Mouse (Mus musculus) forebrain, postnatal 0 days (tissue): ENCODE measurements around the gene Jak3. TPM values are rescaled to one million over a fixed set of nuclear protein-coding genes. Genes with fewer than 3 reads are reported as not detected.
"Not testable (repeated sequence)": the region's sequence is repeated elsewhere in the genome, so short reads cannot be mapped to it uniquely, and the experiment has no call there.

ENCODE experiments used
- ATAC-seq: fragments of 200-750 bp; cut with Nextera tagmentation; 2 replicates; pipeline ENCODE4 v1.8.0; 2017; ENCODE audit warnings: mild to moderate bottlenecking, moderate library complexity
- DNase-seq: peaks from one replicate; pipeline ENCODE4 v3.0.0-alpha.2; 2015
- H3K27ac ChIP-seq: fragments of 300-500 bp; sonication (generic); 2 replicates; pipeline ENCODE4 v1.5.1; 2014; ENCODE audit warnings: low read depth, mild to moderate bottlenecking, antibody characterized with exemption, low read length, moderate library complexity, mixed read lengths
- H3K27me3 ChIP-seq: fragments of 300-500 bp; sonication (generic); 2 replicates; pipeline ENCODE4 v1.6.1; 2014; ENCODE audit warnings: mild to moderate bottlenecking, low read length, mixed read lengths; ENCODE audit not compliant: insufficient read depth
- H3K36me3 ChIP-seq: fragments of 300-500 bp; sonication (generic); 2 replicates; pipeline ENCODE4 v1.6.1; 2014; ENCODE audit warnings: mild to moderate bottlenecking, moderate library complexity; ENCODE audit not compliant: insufficient read depth
- H3K4me1 ChIP-seq: fragments of 300-500 bp; sonication (generic); 2 replicates; pipeline ENCODE4 v1.6.1; 2014; ENCODE audit warnings: antibody characterized with exemption; ENCODE audit not compliant: insufficient read depth
- H3K4me2 ChIP-seq: fragments of 300-500 bp; sonication (generic); 2 replicates; pipeline ENCODE4 v1.6.1; 2014; ENCODE audit warnings: low read depth, mild to moderate bottlenecking, moderate library complexity
- H3K4me3 ChIP-seq: fragments of 300-500 bp; sonication (generic); 2 replicates; pipeline ENCODE4 v1.5.1; 2014; ENCODE audit warnings: low read depth, low read length, mixed read lengths
- H3K9ac ChIP-seq: fragments of 300-500 bp; sonication (generic); 2 replicates; pipeline ENCODE4 v1.6.1; 2014; ENCODE audit warnings: mild to moderate bottlenecking
- H3K9me3 ChIP-seq: fragments of 300-500 bp; sonication (generic); 2 replicates; pipeline ENCODE4 v1.6.1; 2016; ENCODE audit warnings: low read length
- CTCF ChIP-seq: sonication (generic); IDR thresholded peaks from 2 replicates; pipeline ENCODE4 v1.5.1; 2016; ENCODE audit warnings: antibody characterized with exemption, control low read depth, low read depth
- WGBS: fragments of 180-500 bp; shearing (Covaris S2); extraction: QIAGEN DNeasy Blood & Tissue Kit; methylation state at CpG from one replicate; pipeline ENCODE4 v1.1.7; 2014; 5-methylcytosine and 5-hydroxymethylcytosine counted together
- microRNA-seq, 2 experiments: library from miRNA; unstranded; fragments of <30 nt; microRNA quantifications; one replicate each; pipeline ENCODE4; 2016
- polyA plus RNA-seq: library from polyadenylated mRNA; unstranded; fragments of >200 nt; fragmentation: Nextera tagmentation; extraction: Ambion mirVana; gene quantifications from 2 replicates; pipeline ENCODE4 v1.2.1, GENCODE M21; 2015
- total RNA-seq: library from RNA; depleted of rRNA; stranded (reverse); fragments of >200 nt; gene quantifications from 2 replicates; pipeline ENCODE4 v1.2.3, GENCODE M21; 2014; rRNA removed

The Jak3 gene
- total and polyA plus RNA-seq, 2 experiments from 2014 or later = 4.4 to 7.3 TPM

- H3K9me3 ChIP-seq = no peaks in the 10 kb centered on the region
- no peak for DNase-seq
- H3K9ac ChIP-seq = no peak overlapping the region
- TF ChIP-seq CTCF = peak; percentile 55
- no peaks in the 10 kb centered on the region for H3K4me1 ChIP-seq
- no peaks in the 10 kb centered on the region for H3K36me3 ChIP-seq
- no peak overlapping the region for H3K4me2 ChIP-seq
- WGBS = 56% methylated on average over 3 of the region's 3 CpGs
- ATAC-seq = no peak
- H3K27ac ChIP-seq = no peak overlapping the region
- H3K27me3 ChIP-seq = no peaks in the 10 kb centered on the region
- H3K4me3 ChIP-seq = no peak overlapping the region
Observed at GRCm38 (mm10) chr8:71731652-71732230, 55.6 kb downstream of the Jak3 start.

GRCm38 (mm10) chr8:71738316-71738715 lies 62.2 kb downstream of the Jak3 start:
- H3K36me3 ChIP-seq, H3K4me2 ChIP-seq, H3K4me3 ChIP-seq, H3K9ac ChIP-seq, H3K4me1 ChIP-seq, H3K9me3 ChIP-seq, DNase-seq, H3K27me3 ChIP-seq, ATAC-seq, H3K27ac ChIP-seq: not testable (repeated sequence)
- 0 out of 2 replicates have a peak, but pooled peaks have one; percentile 8 for TF ChIP-seq CTCF

Small RNAs within 50 kb of the gene (microRNA-seq; reads per million reads assigned to microRNA genes)
- 3.1 to 5.9 reads per million in 2 experiments for gene Mir6769b

Other genes starting within 250 kb of the Jak3 start
- gene Abhd8, start 212.6 kb upstream of the Jak3 start, total RNA-seq = 187 and 210 TPM in 2 replicates
- gene Abhd8, start 212.6 kb upstream of the Jak3 start, polyA plus RNA-seq = 168 and 169 TPM in 2 replicates
- gene Mrpl34, start 211.3 kb upstream of the Jak3 start, total RNA-seq = 75.0 and 80.5 TPM in 2 replicates
- gene Mrpl34, start 211.3 kb upstream of the Jak3 start, polyA plus RNA-seq = 145 and 184 TPM in 2 replicates
- gene Dda1, start 207.1 kb upstream of the Jak3 start, total RNA-seq = 179 and 184 TPM in 2 replicates
- gene Dda1, start 207.1 kb upstream of the Jak3 start, polyA plus RNA-seq = 274 and 283 TPM in 2 replicates
- 76.5 and 82.2 TPM in 2 replicates for gene Ano8, start 190.3 kb upstream of the Jak3 start, total RNA-seq
- gene Ano8, start 190.3 kb upstream of the Jak3 start, polyA plus RNA-seq = 5.9 and 7.7 TPM in 2 replicates
- 23.6 and 33.6 TPM in 2 replicates for gene Gtpbp3, start 188.2 kb upstream of the Jak3 start, total RNA-seq
- gene Gtpbp3, start 188.2 kb upstream of the Jak3 start, polyA plus RNA-seq = 6.9 and 9.4 TPM in 2 replicates
- gene Plvap, start 164.5 kb upstream of the Jak3 start, total RNA-seq = 2.2 and 4.0 TPM in 2 replicates
- 6.9 and 8.7 TPM in 2 replicates for gene Plvap, start 164.5 kb upstream of the Jak3 start, polyA plus RNA-seq
- 0.48 TPM in 1 of 2 replicates, not detected in the other for gene Ccdc194, start 150.6 kb upstream of the Jak3 start, total RNA-seq
- 0.08 and 0.16 TPM in 2 replicates for gene Ccdc194, start 150.6 kb upstream of the Jak3 start, polyA plus RNA-seq
- gene Bst2, start 138.8 kb upstream of the Jak3 start, total RNA-seq = 10.1 and 17.8 TPM in 2 replicates
- 19.3 and 21.0 TPM in 2 replicates for gene Bst2, start 138.8 kb upstream of the Jak3 start, polyA plus RNA-seq
- gene Mvb12a, start 133.4 kb upstream of the Jak3 start, total RNA-seq = 70.5 and 81.7 TPM in 2 replicates
- 73.4 and 87.4 TPM in 2 replicates for gene Mvb12a, start 133.4 kb upstream of the Jak3 start, polyA plus RNA-seq
- 0.08 TPM in 1 of 2 replicates, not detected in the other for gene Tmem221, start 117.4 kb upstream of the Jak3 start, total RNA-seq
- gene Tmem221, start 117.4 kb upstream of the Jak3 start, polyA plus RNA-seq = 0.16 and 0.18 TPM in 2 replicates
- gene Nxnl1, start 109.7 kb upstream of the Jak3 start, total RNA-seq = 0.08 TPM in 1 of 2 replicates, not detected in the other
- not detected in 2 replicates for gene Nxnl1, start 109.7 kb upstream of the Jak3 start, polyA plus RNA-seq
- 106 and 133 TPM in 2 replicates for gene Slc27a1, start 107.4 kb upstream of the Jak3 start, total RNA-seq
- 74.8 and 102 TPM in 2 replicates for gene Slc27a1, start 107.4 kb upstream of the Jak3 start, polyA plus RNA-seq
- 248 and 264 TPM in 2 replicates for gene Pgls, start 84.1 kb upstream of the Jak3 start, total RNA-seq
- gene Pgls, start 84.1 kb upstream of the Jak3 start, polyA plus RNA-seq = 262 and 318 TPM in 2 replicates
- gene Fam129c, start 78.6 kb upstream of the Jak3 start, total RNA-seq = 3.4 and 11.1 TPM in 2 replicates
- gene Fam129c, start 78.6 kb upstream of the Jak3 start, polyA plus RNA-seq = 2.0 and 2.8 TPM in 2 replicates
- gene Colgalt1, start 65.3 kb upstream of the Jak3 start, total RNA-seq = 84.3 and 85.6 TPM in 2 replicates
- gene Colgalt1, start 65.3 kb upstream of the Jak3 start, polyA plus RNA-seq = 58.4 and 59.6 TPM in 2 replicates
- gene Unc13a, start 4.5 kb upstream of the Jak3 start, total RNA-seq = 84.8 and 89.2 TPM in 2 replicates
- gene Unc13a, start 4.5 kb upstream of the Jak3 start, polyA plus RNA-seq = 14.2 and 18.8 TPM in 2 replicates
- 1.6 and 1.8 TPM in 2 replicates for gene Insl3, start 12.9 kb downstream of the Jak3 start, total RNA-seq
- 0.36 and 1.4 TPM in 2 replicates for gene Insl3, start 12.9 kb downstream of the Jak3 start, polyA plus RNA-seq
- 0.24 and 0.92 TPM in 2 replicates for gene B3gnt3, start 25.5 kb downstream of the Jak3 start, total RNA-seq
- 0.44 and 0.49 TPM in 2 replicates for gene B3gnt3, start 25.5 kb downstream of the Jak3 start, polyA plus RNA-seq
- 97.2 and 101 TPM in 2 replicates for gene Fcho1, start 49.4 kb downstream of the Jak3 start, total RNA-seq
- 62.4 and 68.7 TPM in 2 replicates for gene Fcho1, start 49.4 kb downstream of the Jak3 start, polyA plus RNA-seq
- gene Zfp709, start 205.7 kb downstream of the Jak3 start, total RNA-seq = 11.2 and 11.9 TPM in 2 replicates
- 5.1 and 5.2 TPM in 2 replicates for gene Zfp709, start 205.7 kb downstream of the Jak3 start, polyA plus RNA-seq
- gene Zfp882, start 232.3 kb downstream of the Jak3 start, total RNA-seq = 18.5 and 21.1 TPM in 2 replicates
- gene Zfp882, start 232.3 kb downstream of the Jak3 start, polyA plus RNA-seq = 4.4 and 7.8 TPM in 2 replicates
- 33.3 and 34.4 TPM in 2 replicates for gene Zfp617, start 232.3 kb downstream of the Jak3 start, total RNA-seq
- gene Zfp617, start 232.3 kb downstream of the Jak3 start, polyA plus RNA-seq = 11.5 and 19.5 TPM in 2 replicates